Mouse (Mus musculus): ENCODE data around the gene Foxk1. TPM values are rescaled to one million over a fixed set of nuclear protein-coding genes. Genes with fewer than 3 reads are reported as not detected.

The Foxk1 gene
- total RNA-seq (2021) = 10 to 100 TPM; 16.2 TPM

- peak; percentile 87 for DNase-seq (ENCODE audit: low spot score)
- intact Hi-C loops (cut with DNase I) = loop anchor here (1.0 kb wide), 1 partner anchor 34 kb away; no protein-coding TSS in a partner anchor
Measured at GRCm38 (mm10) chr5:142400981-142401640, at the start of gene Foxk1. Gene Foxk1, plus strand, starts transcription at chr5:142401497.

DNA sequence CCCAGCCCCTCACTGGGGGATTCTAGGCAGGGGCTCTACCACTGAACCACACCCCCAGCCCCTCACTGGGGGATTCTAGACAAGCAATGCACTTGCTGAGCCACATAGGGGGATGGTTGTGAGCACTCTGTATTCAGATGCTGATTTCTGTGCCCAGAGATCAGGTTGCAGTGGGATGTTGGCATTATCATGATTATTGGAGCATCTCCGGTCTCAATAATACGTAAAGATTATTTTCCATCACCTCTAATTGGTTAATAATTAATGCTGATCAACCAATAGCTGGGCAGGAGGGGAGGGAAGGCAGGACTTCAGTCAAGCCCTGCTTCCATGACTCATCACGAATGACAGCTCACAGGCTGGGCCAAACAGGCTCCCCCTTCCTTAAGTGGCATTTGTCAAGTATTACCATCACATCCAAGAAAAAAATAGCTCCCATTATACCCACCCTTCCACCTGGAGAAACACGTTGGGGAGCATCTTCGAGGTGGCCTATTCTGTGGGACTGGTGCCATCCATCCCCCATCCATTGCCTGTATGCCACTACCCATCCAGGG is 48.9 kb upstream of the Foxk1 start:
- intact Hi-C loops (cut with DNase I) = no loop called here
- no peak for DNase-seq (ENCODE audit: low spot score)

DNA sequence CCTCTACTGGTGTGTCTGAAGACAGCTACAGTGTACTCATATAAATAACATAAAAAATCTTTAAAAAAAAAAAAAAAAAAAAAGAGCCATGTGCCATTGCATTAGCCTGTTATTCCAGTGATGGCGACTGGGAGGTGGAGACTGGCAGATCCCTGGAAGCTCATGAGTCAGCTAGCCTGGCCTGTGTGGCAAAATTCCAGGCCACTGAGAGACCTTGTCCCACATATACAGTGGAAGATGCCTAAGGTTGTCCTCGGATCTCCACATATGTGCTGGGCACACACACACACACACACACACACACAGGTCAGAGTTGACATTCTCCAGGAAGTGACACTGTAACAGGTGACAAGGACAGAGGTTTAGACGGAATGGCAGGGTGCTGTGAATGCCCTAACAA is 46.2 kb upstream of the Foxk1 start:
- no peak for DNase-seq (ENCODE audit: low spot score)
- intact Hi-C loops (cut with DNase I) = no loop called here

DNA sequence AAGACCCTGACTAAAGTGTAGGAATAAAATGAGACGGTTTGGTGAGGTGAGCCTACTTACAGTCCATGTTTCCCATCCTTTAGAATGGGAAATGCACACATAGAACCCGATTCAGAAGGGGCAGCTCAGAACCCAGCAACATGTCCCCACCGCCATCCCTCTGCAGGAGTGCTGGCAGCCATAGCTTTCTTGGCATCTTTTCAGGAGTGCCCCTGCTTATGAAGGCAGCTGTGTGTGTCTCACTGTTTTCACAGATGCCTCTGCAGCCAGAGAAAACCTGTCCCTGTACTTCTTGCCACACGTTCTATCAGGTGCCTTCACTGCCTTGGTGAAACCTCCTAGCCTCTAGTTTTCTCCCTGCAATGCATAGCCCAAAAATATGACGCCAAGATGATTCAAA is 40.1 kb upstream of the Foxk1 start:
- no peak for DNase-seq (ENCODE audit: low spot score)
- intact Hi-C loops (cut with DNase I) = no loop called here

- no peak for DNase-seq (ENCODE audit: low spot score)
- intact Hi-C loops (cut with DNase I) = no loop called here
Measured at GRCm38 (mm10) chr5:142362894-142363293, 38.4 kb upstream of the Foxk1 start.

- intact Hi-C loops (cut with DNase I) = no loop called here
- no peak for DNase-seq (ENCODE audit: low spot score)
Measured at GRCm38 (mm10) chr5:142364095-142364494, 37.2 kb upstream of the Foxk1 start.

DNA sequence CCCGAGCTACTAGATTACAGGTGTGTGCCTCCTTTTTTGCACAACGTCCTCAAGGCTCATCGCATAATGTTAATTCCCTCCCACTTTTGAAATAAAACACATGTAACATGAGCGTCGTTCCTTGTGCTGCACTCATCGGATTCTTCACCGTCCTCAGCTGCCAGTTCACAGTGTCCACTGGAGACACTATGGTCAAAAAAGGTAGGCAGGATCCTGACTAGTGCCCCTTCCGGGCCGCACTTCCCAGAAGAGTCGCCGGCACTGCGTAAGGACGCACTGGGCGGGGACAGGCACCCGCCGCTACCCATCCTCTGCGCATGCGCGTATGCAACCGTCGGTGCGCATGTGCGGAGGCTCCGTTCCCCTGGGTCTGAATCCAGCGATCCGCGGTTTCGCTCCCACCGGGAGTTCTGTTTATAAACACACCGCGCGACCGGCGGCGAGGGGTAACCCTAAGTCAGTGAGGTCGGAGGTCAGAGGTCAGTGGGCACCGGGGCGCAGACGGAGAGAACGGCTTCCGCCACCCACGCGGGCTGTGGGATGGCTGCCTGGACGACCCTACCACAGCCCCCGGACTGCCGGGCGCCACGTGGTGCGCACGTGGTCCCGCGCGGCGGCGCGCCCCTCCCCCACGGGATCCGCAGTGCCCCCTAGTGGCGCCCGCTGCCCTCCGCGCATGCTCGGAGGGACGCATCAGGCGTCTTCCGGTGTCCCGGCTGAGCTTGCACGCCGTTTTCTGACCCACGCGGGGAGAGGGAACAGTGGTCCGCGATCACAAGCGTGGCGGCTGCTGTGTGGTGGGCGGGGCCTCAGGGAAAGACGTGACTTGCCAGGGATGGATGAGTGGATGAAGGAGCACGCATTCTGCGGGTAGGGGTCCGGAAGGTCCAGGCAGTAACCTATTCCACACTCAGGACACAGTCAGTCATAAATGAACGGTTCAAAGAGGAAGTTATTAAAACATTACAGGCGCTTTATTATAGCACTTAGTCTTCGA is 33.9 kb upstream of the Foxk1 start:
- DNase-seq (ENCODE audit: low spot score) = peak; percentile 96
- intact Hi-C loops (cut with DNase I) = loop anchor here (1.0 kb wide), 3 partner anchors 34 to 81 kb away; partner anchors contain the start of gene Foxk1

DNA sequence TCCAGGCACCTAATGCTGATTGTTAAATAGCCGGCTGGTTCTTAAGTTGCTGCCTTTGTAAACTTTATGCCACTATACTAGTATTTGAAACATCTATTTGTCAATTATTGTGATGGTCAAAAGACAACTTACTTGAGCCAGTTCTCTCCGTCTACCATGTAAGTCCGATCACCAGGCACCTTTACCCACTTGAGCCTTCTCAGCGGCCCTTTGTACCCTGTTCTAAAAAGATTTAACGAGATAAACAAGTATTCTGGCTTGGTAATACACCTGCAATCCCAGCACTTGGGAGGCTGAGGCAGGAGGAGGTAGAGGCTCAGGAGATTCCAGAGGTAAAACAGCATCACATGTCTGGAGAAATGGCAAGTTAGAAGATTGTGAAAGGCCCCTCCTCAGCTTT is 33.2 kb upstream of the Foxk1 start:
- intact Hi-C loops (cut with DNase I) = loop anchor here (1.0 kb wide), 1 partner anchor 77 kb away; no protein-coding TSS in a partner anchor
- DNase-seq (ENCODE audit: low spot score) = no peak

DNA sequence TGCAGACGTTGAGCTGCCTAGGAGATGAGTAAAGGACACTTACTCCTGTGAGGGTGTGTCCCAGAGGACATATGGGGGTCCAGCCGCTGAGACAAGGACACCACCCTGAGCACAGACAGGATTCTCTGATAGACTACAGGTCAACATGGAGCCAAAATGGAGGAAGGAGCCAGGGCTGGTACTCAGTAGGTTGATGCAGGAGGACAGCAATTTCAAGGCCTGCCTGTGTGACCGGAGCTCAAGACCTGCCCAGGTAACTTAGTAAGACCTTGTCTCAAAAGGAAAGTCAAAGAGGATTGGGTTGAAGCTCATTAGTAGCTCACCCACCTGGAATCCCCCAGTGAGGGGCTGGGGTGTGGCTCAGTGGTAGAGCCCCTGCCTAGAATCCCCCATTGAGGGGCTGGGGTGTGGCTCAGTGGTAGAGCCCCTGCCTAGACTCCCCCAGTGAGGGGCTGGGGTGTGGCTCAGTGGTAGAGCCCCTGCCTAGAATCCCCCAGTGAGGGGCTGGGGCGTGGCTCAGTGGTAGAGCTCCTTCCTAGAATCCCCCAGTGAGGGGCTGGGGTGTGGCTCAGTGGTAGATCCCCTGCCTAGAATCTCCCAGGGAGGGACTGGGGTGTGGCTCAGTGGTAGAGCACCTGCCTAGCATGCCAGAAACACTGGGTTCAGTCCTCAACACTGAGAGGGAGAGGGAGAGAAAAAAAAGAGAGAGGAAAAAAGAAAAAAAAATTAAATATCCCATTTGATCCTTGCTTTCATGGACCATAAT is 30.7 kb upstream of the Foxk1 start:
- no peak for DNase-seq (ENCODE audit: low spot score)
- intact Hi-C loops (cut with DNase I) = no loop called here

DNA sequence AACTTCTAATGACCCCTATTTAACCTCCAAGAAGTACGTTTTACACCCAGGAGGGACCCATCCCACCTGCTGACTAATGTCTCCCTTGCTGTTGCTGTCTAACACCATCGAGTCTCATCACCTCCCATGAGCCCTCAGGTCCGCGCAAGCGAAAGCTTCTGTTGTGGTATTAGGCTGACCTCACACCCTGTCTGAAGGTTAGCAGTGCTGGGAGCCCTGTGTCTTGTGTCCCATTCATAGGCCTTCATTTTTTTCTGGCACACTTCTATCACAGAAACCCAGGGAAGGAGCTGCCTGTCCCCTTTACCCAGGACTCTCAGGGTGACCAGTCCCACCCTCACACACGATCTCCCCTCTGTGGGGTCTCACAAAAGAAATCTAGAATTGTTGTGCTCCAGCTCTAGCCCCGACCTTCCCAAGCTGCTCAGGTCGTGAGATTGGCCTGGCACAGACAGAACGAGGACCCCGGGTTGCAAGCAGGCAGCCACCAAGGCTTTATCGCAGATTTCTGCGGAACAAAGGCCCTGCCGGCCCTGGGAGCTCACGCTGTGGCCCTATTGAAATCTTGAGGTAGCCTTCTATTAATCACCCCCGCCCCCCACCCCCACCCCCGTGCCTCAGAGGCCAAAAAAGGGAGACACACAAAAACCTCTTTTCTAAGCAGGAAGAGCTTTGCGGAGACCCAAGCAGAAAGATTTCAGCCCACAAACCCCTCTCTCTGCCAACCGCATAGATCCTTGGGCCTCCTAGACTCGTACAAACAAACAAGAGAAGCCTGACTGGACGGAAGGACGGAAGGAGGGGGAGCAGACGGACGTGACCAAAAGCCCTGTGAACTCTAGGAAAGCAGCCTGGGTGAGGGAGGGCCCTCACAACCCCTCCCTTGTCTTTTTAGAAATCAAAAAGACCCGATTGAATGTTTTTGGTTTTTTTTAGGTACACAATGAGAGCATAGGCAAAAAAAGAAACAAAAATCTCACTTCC is 29.8 kb upstream of the Foxk1 start:
- intact Hi-C loops (cut with DNase I) = no loop called here
- DNase-seq (ENCODE audit: low spot score) = no peak

DNA sequence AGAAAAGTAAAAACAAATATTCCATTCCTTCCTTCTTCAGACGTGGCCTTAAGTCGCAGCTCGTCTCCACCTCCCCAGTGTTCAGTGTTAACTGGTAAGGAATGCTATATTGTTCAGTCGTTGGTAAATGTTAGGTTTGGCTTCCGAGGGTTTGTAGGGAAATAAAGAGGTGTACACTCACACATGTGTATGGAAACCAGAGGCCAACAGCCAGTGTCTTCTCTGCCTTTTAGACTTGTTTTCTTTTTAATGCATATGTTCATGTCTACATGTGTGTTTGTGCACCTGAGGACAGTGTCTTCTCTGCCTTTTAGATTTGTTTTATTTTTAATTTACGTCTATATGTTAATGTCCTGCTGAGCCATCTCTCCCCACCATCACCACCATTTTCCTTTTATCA is 29.1 kb upstream of the Foxk1 start:
- no peak for DNase-seq (ENCODE audit: low spot score)
- intact Hi-C loops (cut with DNase I) = no loop called here

- DNase-seq (ENCODE audit: low spot score) = no peak
- intact Hi-C loops (cut with DNase I) = no loop called here
Measured at GRCm38 (mm10) chr5:142374343-142374742, 27.0 kb upstream of the Foxk1 start.

GRCm38 (mm10) chr5:142375641-142376040 is 25.7 kb upstream of the Foxk1 start:
- intact Hi-C loops (cut with DNase I) = no loop called here

DNA sequence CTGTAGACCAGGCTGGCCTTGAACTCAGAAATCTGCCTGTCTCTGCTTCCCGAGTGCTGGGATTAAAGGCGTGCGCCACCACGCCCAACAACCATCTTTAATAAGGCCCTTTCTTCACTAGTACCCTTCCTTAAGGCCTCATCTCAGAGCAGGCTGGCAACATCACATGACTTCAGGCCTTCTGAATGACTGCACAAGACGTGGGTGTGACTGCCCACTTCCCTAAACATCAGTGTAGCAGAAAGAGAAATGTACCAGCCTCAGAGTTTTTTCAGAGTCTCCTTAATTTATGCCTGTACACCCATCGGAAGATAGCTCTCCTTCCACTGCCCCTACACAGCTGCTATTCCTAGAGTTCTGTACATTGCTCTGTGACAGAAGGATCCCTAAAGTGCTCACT is 25.2 kb upstream of the Foxk1 start:
- intact Hi-C loops (cut with DNase I) = no loop called here
- no peak for DNase-seq (ENCODE audit: low spot score)

More at GRCm38 (mm10) chr5:142375641-142376040, 25.7 kb upstream of the Foxk1 start:
- DNase-seq (ENCODE audit: low spot score) = no peak

DNA sequence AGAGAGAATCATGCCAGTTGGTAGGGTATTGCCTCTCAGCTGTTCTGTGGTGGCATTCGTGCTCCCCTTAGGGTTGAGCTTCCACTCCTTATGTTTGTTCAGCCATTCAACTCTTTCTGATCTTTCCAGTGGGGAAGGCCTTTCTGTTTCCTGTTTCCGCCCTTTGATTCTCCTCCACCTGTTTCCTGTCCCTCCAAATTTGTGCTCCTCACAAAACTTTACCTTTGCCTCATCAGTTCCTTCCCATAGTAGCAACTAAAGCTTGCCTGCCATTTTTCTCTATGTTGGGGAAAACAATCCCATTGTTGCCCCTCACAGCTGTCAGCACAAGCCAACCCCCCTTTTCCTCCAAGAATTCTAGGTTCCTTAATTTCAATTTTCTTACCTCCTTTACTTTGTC is 23.2 kb upstream of the Foxk1 start:
- DNase-seq (ENCODE audit: low spot score) = no peak
- intact Hi-C loops (cut with DNase I) = no loop called here

DNA sequence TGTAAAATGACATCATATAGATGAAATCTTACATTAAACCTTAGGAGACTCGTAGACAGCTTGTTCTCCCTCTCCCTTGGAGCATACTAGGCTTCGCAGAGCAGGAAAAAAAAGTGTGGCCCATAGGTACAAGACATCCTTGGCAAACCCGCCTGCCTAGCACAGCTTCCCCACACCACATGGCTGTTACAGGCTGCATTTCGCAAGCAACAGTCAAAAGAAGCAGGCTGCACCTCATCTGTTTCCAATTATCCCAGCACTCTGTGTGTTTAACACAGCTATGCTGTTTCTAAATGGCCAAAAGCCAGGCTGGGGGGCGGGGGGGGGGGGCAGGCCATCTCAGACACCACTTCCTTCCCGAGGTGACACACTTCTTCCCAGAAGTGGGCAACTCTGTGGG is 20.8 kb upstream of the Foxk1 start:
- intact Hi-C loops (cut with DNase I) = no loop called here
- DNase-seq (ENCODE audit: low spot score) = no peak

GRCm38 (mm10) chr5:142384911-142385660 is 16.2 kb upstream of the Foxk1 start:
- no peak for DNase-seq (ENCODE audit: low spot score)
- intact Hi-C loops (cut with DNase I) = no loop called here

DNA sequence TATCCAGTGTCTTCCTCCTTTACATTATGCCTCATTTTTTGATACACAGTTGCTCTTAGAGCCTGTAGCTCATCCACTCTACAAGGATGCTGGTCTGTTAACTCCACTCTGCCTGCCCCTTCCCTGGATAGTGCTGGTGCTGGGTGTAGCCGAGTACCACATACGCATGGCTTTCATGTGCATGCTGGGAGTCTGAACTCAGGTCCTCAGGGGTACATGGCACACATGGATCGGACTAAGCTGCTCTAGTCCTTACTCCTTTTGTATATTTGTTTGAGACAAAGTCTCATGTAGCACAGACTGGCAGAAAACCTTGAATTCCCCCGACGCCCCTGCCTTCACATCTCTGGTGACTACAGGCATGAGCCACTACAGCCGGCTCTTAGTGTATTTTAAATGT is 15.0 kb upstream of the Foxk1 start:
- no peak for DNase-seq (ENCODE audit: low spot score)
- intact Hi-C loops (cut with DNase I) = no loop called here

Data from heart, postnatal 25 days (tissue).